Mouse (Mus musculus): ENCODE results near the gene Kcnj3. TPM values are rescaled to one million over a fixed set of nuclear protein-coding genes. Genes with fewer than 3 reads are reported as not detected.

Kcnj3 gene
- polyA plus RNA-seq, 1 experiment = not detected

GRCm38 (mm10) chr2:55569291-55569690 lies 133.5 kb downstream of the Kcnj3 start:
- no peak for TF ChIP-seq CEBPB (IDR thresholded peaks at IDR 0.05; ENCODE audit: low read depth)
- TF ChIP-seq FOSL1 (IDR thresholded peaks at IDR 0.05; ENCODE audit: insufficient read depth, low read length, poor library complexity, severe bottlenecking) = no peak
- TF ChIP-seq MAX (IDR thresholded peaks at IDR 0.05) = no peak
- no peak for TF ChIP-seq MYOG (IDR thresholded peaks at IDR 0.05; ENCODE audit: control insufficient read depth, extremely low read depth, insufficient read length)
- no peak for TF ChIP-seq MYOD1 (IDR thresholded peaks at IDR 0.05; ENCODE audit: control insufficient read depth, insufficient read length, low read depth)
- TF ChIP-seq CTCF (IDR thresholded peaks at IDR 0.05; ENCODE audit: control insufficient read depth, insufficient read depth, insufficient read length) = no peak
- TF ChIP-seq USF1 (IDR thresholded peaks at IDR 0.05; ENCODE audit: low read depth) = no peak
- Histone ChIP-seq H3ac (ENCODE audit: control insufficient read depth, insufficient read length, low read depth) (no peak overlapping the region), H3K79me2 (ENCODE audit: control insufficient read depth, insufficient read depth) (no peaks in the 10 kb centered on the region), H3K36me3 (ENCODE audit: control insufficient read depth, insufficient read depth) (no peaks in the 10 kb centered on the region), H3K27me3 (ENCODE audit: control insufficient read depth, insufficient read depth, insufficient read length) (no peaks in the 10 kb centered on the region), H3K79me3 (ENCODE audit: low read depth) (no peaks in the 10 kb centered on the region), H3K4me3 (ENCODE audit: insufficient read depth, poor library complexity, severe bottlenecking) (no peak overlapping the region)

- Histone ChIP-seq H3K36me3 (ENCODE audit: control insufficient read depth, insufficient read depth) (no peaks in the 10 kb centered on the region), H3K27me3 (ENCODE audit: control insufficient read depth, insufficient read depth, insufficient read length) (no peaks in the 10 kb centered on the region), H3K4me3 (ENCODE audit: insufficient read depth, poor library complexity, severe bottlenecking) (no peak overlapping the region), H3K79me2 (ENCODE audit: control insufficient read depth, insufficient read depth) (no peaks in the 10 kb centered on the region), H3K79me3 (ENCODE audit: low read depth) (no peaks in the 10 kb centered on the region), H3ac (ENCODE audit: control insufficient read depth, insufficient read length, low read depth) (no peak overlapping the region)
- TF ChIP-seq USF1 (IDR thresholded peaks at IDR 0.05; ENCODE audit: low read depth) (peak; percentile 85), CEBPB (IDR thresholded peaks at IDR 0.05; ENCODE audit: low read depth) (no peak)
These were observed 135.7 kb downstream of the Kcnj3 start for GRCm38 (mm10) chr2:55571425-55571824.

- Histone ChIP-seq H3ac (ENCODE audit: control insufficient read depth, insufficient read length, low read depth) (no peak overlapping the region), H3K4me3 (ENCODE audit: insufficient read depth, poor library complexity, severe bottlenecking) (no peak overlapping the region), H3K79me3 (ENCODE audit: low read depth) (no peaks in the 10 kb centered on the region), H3K79me2 (ENCODE audit: control insufficient read depth, insufficient read depth) (no peaks in the 10 kb centered on the region), H3K36me3 (ENCODE audit: control insufficient read depth, insufficient read depth) (no peaks in the 10 kb centered on the region), H3K27me3 (ENCODE audit: control insufficient read depth, insufficient read depth, insufficient read length) (no peaks in the 10 kb centered on the region)
- no peak for TF ChIP-seq MYOD1 (IDR thresholded peaks at IDR 0.05; ENCODE audit: control insufficient read depth, insufficient read length, low read depth)
- no peak for TF ChIP-seq USF1 (IDR thresholded peaks at IDR 0.05; ENCODE audit: low read depth)
- TF ChIP-seq MYOG (IDR thresholded peaks at IDR 0.05; ENCODE audit: control insufficient read depth, extremely low read depth, insufficient read length) = no peak
- no peak for TF ChIP-seq FOSL1 (IDR thresholded peaks at IDR 0.05; ENCODE audit: insufficient read depth, low read length, poor library complexity, severe bottlenecking)
- no peak for TF ChIP-seq CTCF (IDR thresholded peaks at IDR 0.05; ENCODE audit: control insufficient read depth, insufficient read depth, insufficient read length)
- no peak for TF ChIP-seq MAX (IDR thresholded peaks at IDR 0.05)
- TF ChIP-seq CEBPB (IDR thresholded peaks at IDR 0.05; ENCODE audit: low read depth) = no peak
These were observed 144.5 kb downstream of the Kcnj3 start for GRCm38 (mm10) chr2:55580286-55580685.

- no peaks in the 10 kb centered on the region for H3K36me3 ChIP-seq (ENCODE audit: control insufficient read depth, insufficient read depth)
- no peak overlapping the region for H3ac ChIP-seq (ENCODE audit: control insufficient read depth, insufficient read length, low read depth)
- H3K4me3 ChIP-seq (ENCODE audit: insufficient read depth, poor library complexity, severe bottlenecking) = no peak overlapping the region
- no peak for TF ChIP-seq MAX (IDR thresholded peaks at IDR 0.05)
- H3K79me2 ChIP-seq (ENCODE audit: control insufficient read depth, insufficient read depth) = no peaks in the 10 kb centered on the region
- H3K27me3 ChIP-seq (ENCODE audit: control insufficient read depth, insufficient read depth, insufficient read length) = no peaks in the 10 kb centered on the region
- no peaks in the 10 kb centered on the region for H3K79me3 ChIP-seq (ENCODE audit: low read depth)
These were observed 155.6 kb downstream of the Kcnj3 start for GRCm38 (mm10) chr2:55591226-55591988.

All from C2C12 (cell line).